Mouse (Mus musculus) forebrain, embryonic 14.5 days (tissue): ENCODE measurements around the gene Vac14. TPM values are rescaled to one million over a fixed set of nuclear protein-coding genes. Genes with fewer than 3 reads are reported as not detected.

Source experiments
- ATAC-seq: fragments of 200-750 bp; cut with Nextera tagmentation; 2 replicates; pipeline ENCODE4 v1.8.0; 2017; ENCODE audit warnings: mild to moderate bottlenecking, moderate library complexity
- DNase-seq: peaks from one replicate; pipeline ENCODE4 v3.0.0-alpha.2; 2015; ENCODE audit warnings: low spot score
- H3K27ac ChIP-seq: fragments of 300-500 bp; sonication (generic); 2 replicates; pipeline ENCODE4 v1.5.1; 2014; ENCODE audit warnings: low read depth, mild to moderate bottlenecking, control low read depth, low read length, moderate library complexity
- H3K27me3 ChIP-seq: fragments of 300-500 bp; sonication (generic); replicated peaks from 2 replicates; pipeline ENCODE4 v1.6.1; 2014; ENCODE audit warnings: low read length, control low read depth, mixed read lengths; ENCODE audit not compliant: control insufficient read depth, insufficient read depth
- H3K36me3 ChIP-seq: fragments of 300-500 bp; sonication (generic); 2 replicates; pipeline ENCODE4 v1.6.1; 2014; ENCODE audit warnings: low read length, control low read depth; ENCODE audit not compliant: control insufficient read depth, insufficient read depth
- H3K4me1 ChIP-seq: fragments of 300-500 bp; sonication (generic); 2 replicates; pipeline ENCODE4 v1.6.1; 2014; ENCODE audit warnings: antibody characterized with exemption, low read length, control low read depth; ENCODE audit not compliant: control insufficient read depth, insufficient read depth
- H3K4me2 ChIP-seq: fragments of 300-500 bp; sonication (generic); 2 replicates; pipeline ENCODE4 v1.6.1; 2014; ENCODE audit warnings: mild to moderate bottlenecking, control low read depth, low read length
- H3K4me3 ChIP-seq: fragments of 300-500 bp; sonication (generic); 2 replicates; pipeline ENCODE4 v1.5.1; 2014; ENCODE audit warnings: low read depth, low read length, control low read depth
- H3K9ac ChIP-seq: fragments of 300-500 bp; sonication (generic); 2 replicates; pipeline ENCODE4 v1.6.1; 2014; ENCODE audit warnings: mild to moderate bottlenecking, low read length, control low read depth, moderate library complexity
- H3K9me3 ChIP-seq: fragments of 300-500 bp; sonication (generic); replicated peaks from 2 replicates; pipeline ENCODE4 v1.6.1; 2016; ENCODE audit warnings: low read length, control low read depth, mixed read lengths; ENCODE audit not compliant: control insufficient read depth
- WGBS: fragments of 180-500 bp; shearing (Covaris S2); extraction: QIAGEN DNeasy Blood & Tissue Kit; methylation state at CpG from one replicate; pipeline ENCODE4 v1.1.7; 2014; 5-methylcytosine and 5-hydroxymethylcytosine counted together
- polyA plus RNA-seq: library from polyadenylated mRNA; unstranded; fragments of >200 nt; fragmentation: Nextera tagmentation; extraction: Ambion mirVana; gene quantifications from 2 replicates; pipeline ENCODE4 v1.2.1, GENCODE M21; 2014

Gene Vac14
- polyA plus RNA-seq, 1 experiment from 2014 or later: 25.8 TPM

GRCm38 (mm10) chr8:110619919-110620318 lies 1.5 kb downstream of the Vac14 start:
- Histone ChIP-seq H3K36me3 (0 out of 2 replicates have a peak, but pooled peaks cover 3% of the 10 kb centered on the region), H3K9me3 (no peaks in the 10 kb centered on the region), H3K27me3 (no peaks in the 10 kb centered on the region), H3K9ac (no peak overlapping the region), H3K4me1 (peaks cover 11% of the 10 kb centered on the region), H3K4me3 (no peak overlapping the region), H3K4me2 (peak overlapping the region; percentile 82; the same call in 1 of the 2 replicates), H3K27ac (no peak overlapping the region)
- ATAC-seq: no peak
- WGBS: 90% methylated on average over 5 of the region's 5 CpGs
- DNase-seq: no peak

GRCm38 (mm10) chr8:110626431-110626830 lies 8.0 kb downstream of the Vac14 start:
- no peak overlapping the region for H3K4me2 ChIP-seq
- H3K4me3 ChIP-seq: no peak overlapping the region
- H3K9me3 ChIP-seq: no peaks in the 10 kb centered on the region
- 65% methylated on average over 4 of the region's 4 CpGs for WGBS
- no peaks in the 10 kb centered on the region for H3K4me1 ChIP-seq
- peak overlapping the region; percentile 55; the same call in 1 of the 2 replicates for H3K27ac ChIP-seq
- peak; percentile 46 for DNase-seq
- H3K27me3 ChIP-seq: no peaks in the 10 kb centered on the region
- no peak for ATAC-seq
- no peaks in the 10 kb centered on the region for H3K36me3 ChIP-seq
- no peak overlapping the region for H3K9ac ChIP-seq

GRCm38 (mm10) chr8:110629245-110630063 lies 11.1 kb downstream of the Vac14 start:
- Histone ChIP-seq H3K4me3 (no peak overlapping the region), H3K27me3 (no peaks in the 10 kb centered on the region), H3K4me2 (no peak overlapping the region), H3K27ac (no peak overlapping the region), H3K4me1 (no peaks in the 10 kb centered on the region), H3K36me3 (peaks cover 25% of the 10 kb centered on the region), H3K9me3 (no peaks in the 10 kb centered on the region), H3K9ac (no peak overlapping the region)
- peak; percentile 23; the same call in 1 of the 2 replicates for ATAC-seq
- peak; percentile 62 for DNase-seq
- 68% methylated on average over 9 of the region's 9 CpGs for WGBS

- peaks cover 31% of the 10 kb centered on the region for H3K36me3 ChIP-seq
- H3K27me3 ChIP-seq: no peaks in the 10 kb centered on the region
- no peaks in the 10 kb centered on the region for H3K4me1 ChIP-seq
- H3K4me3 ChIP-seq: no peak overlapping the region
- H3K27ac ChIP-seq: no peak overlapping the region
- no peak overlapping the region for H3K4me2 ChIP-seq
- no peaks in the 10 kb centered on the region for H3K9me3 ChIP-seq
- no peak for ATAC-seq
- H3K9ac ChIP-seq: no peak overlapping the region
- DNase-seq: no peak
- WGBS: 96% methylated on average over 3 of the region's 3 CpGs
These were observed 11.7 kb downstream of the Vac14 start for GRCm38 (mm10) chr8:110630079-110630478.

DNA sequence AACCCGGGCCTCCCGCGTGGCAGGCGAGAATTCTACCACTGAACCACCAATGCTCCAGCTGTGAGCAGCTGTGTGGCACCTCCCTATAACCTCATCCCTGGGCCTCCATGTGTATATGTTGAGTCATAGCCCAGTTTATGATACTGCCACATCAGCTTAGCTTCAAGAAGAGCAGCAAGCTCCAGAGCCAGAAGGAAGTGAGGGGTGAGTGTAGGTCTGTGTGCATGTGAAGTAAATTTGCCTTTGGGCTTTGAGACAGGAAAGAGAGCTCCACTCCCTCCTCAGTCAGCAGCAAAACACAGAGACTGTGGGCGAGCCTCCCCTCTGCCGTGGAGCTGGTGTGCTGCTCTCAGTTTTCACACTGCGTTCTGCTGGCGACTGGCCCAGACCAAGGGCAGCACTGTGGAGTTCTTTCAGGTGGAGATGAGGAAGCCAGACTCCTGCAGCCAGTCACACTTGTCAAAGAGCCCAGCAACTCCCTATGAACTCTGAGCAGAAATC lies 12.2 kb downstream of the Vac14 start:
- Histone ChIP-seq H3K4me3 (no peak overlapping the region), H3K27me3 (no peaks in the 10 kb centered on the region), H3K9ac (no peak overlapping the region), H3K4me2 (no peak overlapping the region), H3K9me3 (no peaks in the 10 kb centered on the region), H3K27ac (no peak overlapping the region), H3K36me3 (peaks cover 36% of the 10 kb centered on the region), H3K4me1 (no peaks in the 10 kb centered on the region)
- DNase-seq: peak; percentile 32
- 80% methylated on average over 8 of the region's 8 CpGs for WGBS
- no peak for ATAC-seq

- H3K4me2 ChIP-seq: no peak overlapping the region
- peaks cover 42% of the 10 kb centered on the region for H3K36me3 ChIP-seq
- no peak overlapping the region for H3K9ac ChIP-seq
- H3K27ac ChIP-seq: no peak overlapping the region
- DNase-seq (no peak), ATAC-seq (no peak)
- H3K4me1 ChIP-seq: no peaks in the 10 kb centered on the region
- no peaks in the 10 kb centered on the region for H3K27me3 ChIP-seq
- H3K9me3 ChIP-seq: no peaks in the 10 kb centered on the region
- WGBS: 98% methylated on average over 7 of the region's 7 CpGs
- no peak overlapping the region for H3K4me3 ChIP-seq
These were observed 12.8 kb downstream of the Vac14 start for GRCm38 (mm10) chr8:110631201-110631600.

GRCm38 (mm10) chr8:110633814-110634213 lies 15.4 kb downstream of the Vac14 start:
- ATAC-seq: no peak
- H3K9me3 ChIP-seq: no peaks in the 10 kb centered on the region
- H3K36me3 ChIP-seq: peaks cover 68% of the 10 kb centered on the region
- DNase-seq: no peak
- no peaks in the 10 kb centered on the region for H3K27me3 ChIP-seq
- H3K4me1 ChIP-seq: no peaks in the 10 kb centered on the region
- no peak overlapping the region for H3K9ac ChIP-seq
- no peak overlapping the region for H3K27ac ChIP-seq
- WGBS: 91% methylated on average over 3 of the region's 3 CpGs
- no peak overlapping the region for H3K4me2 ChIP-seq
- H3K4me3 ChIP-seq: no peak overlapping the region

DNA sequence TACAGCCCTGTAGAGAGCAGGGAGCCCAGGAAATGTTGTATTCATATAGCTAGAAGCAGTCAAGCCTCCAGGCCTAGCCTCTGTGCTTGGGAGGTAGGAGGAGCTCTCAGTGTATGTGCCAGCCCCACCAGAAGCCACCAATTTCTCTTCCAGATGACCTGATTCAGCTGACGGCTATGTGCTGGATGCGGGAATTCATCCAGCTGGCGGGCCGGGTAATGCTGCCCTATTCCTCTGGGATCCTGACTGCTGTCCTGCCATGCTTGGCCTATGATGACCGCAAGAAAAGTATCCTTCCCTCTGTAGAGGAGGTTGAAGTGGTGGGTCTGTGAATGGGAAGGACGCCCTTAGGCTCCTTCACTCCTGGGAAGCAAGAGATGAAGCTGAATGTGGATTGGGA lies 17.8 kb downstream of the Vac14 start:
- Histone ChIP-seq H3K36me3 (peaks cover 72% of the 10 kb centered on the region), H3K27ac (no peak overlapping the region)
- no peak for ATAC-seq

GRCm38 (mm10) chr8:110642331-110642730 lies 23.9 kb downstream of the Vac14 start:
- Histone ChIP-seq H3K36me3 (peaks cover 39% of the 10 kb centered on the region), H3K27me3 (no peaks in the 10 kb centered on the region), H3K9ac (no peak overlapping the region), H3K27ac (no peak overlapping the region), H3K9me3 (no peaks in the 10 kb centered on the region), H3K4me2 (no peak overlapping the region), H3K4me1 (no peaks in the 10 kb centered on the region), H3K4me3 (no peak overlapping the region)
- no peak for ATAC-seq
- WGBS: 91% methylated on average over 5 of the region's 5 CpGs
- no peak for DNase-seq

More for the DNA sequence above, 17.8 kb downstream of the Vac14 start:
- Histone ChIP-seq H3K9me3 (no peaks in the 10 kb centered on the region), H3K4me1 (no peaks in the 10 kb centered on the region), H3K4me3 (no peak overlapping the region), H3K4me2 (no peak overlapping the region), H3K9ac (no peak overlapping the region), H3K27me3 (no peaks in the 10 kb centered on the region)
- WGBS: 94% methylated on average over 6 of the region's 6 CpGs
- DNase-seq: no peak
